Mouse (Mus musculus): Measurements from ENCODE around the gene Krtap19-1.
A peak's percentile ranks its signal among the peaks of the same experiment; 100 is the strongest.

Krtap19-1 gene

GRCm38 (mm10) chr16:88869311-88869710 is at the start of gene Krtap19-1:
Krtap19-1 (minus strand) TSS chr16:88869411.
- DNase-seq (ENCODE audit: low spot score): no peak

DNA sequence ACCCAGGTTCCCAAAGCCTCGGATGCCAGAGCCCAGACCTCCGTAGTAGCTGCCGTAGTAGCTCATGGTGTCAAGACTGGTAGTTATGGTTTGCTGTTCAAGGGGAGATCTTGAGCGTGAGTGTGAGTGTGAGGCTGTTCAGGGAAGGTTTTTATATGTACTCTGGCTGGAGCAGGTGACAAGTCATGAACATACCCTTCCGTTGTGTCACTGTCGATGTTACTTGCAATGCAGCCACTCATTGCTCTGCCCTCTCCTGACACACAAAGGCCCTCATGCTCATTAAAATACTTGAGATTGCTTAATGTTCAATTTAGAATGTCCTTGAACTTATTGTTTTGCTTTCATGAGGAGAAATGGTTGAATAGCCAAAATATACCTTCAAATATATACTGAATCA is 27.1 kb upstream of the Krtap19-1 start, which contains the start of gene Krtap19-5:
Gene Krtap19-5 (minus strand): TSS at position 101 of the 400 bp plus-strand sequence.
- DNase-seq (ENCODE audit: low spot score): no peak

DNA sequence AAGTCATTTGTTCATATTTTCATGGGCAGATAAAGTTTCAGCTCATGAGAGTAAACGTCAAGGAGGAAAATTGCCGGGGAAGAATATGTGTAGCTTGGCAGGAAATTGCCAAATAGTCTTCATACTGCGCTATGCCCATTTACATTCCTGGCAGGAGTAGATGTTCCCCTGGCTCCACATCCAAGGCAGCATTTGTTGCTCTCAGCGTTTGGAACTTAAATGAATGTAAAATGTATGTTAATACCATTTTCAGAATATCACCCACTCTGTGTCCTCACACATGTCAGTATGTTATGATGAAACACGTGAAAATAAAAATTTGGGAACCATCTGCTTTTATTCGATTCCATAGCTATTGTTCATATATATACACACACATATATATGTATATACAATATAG is 17.7 kb upstream of the Krtap19-1 start:
- DNase-seq (ENCODE audit: low spot score): no peak

DNA sequence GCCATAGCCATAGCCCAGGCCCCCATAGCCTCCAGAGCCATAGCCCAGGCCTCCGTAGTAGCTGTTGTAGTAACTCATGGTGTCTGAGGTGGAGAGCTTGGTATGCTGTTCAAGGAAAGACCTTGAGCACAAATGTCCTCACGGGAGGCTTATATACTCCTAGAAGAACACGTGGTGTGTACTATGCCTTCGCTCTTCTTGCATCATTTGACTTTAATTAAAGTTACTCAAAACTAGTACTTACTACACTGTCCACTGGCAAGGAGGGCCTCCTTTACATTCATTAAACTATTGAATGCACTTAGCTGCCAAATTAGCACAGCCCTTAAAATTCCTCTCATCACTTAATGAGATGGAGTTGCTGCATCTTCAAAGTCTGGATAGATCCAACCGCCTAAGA is 15.8 kb upstream of the Krtap19-1 start, which contains the start of gene Krtap19-4:
Gene Krtap19-4 (minus strand): TSS at position 101 of the 400 bp plus-strand sequence.
- DNase-seq (ENCODE audit: low spot score): no peak

DNA sequence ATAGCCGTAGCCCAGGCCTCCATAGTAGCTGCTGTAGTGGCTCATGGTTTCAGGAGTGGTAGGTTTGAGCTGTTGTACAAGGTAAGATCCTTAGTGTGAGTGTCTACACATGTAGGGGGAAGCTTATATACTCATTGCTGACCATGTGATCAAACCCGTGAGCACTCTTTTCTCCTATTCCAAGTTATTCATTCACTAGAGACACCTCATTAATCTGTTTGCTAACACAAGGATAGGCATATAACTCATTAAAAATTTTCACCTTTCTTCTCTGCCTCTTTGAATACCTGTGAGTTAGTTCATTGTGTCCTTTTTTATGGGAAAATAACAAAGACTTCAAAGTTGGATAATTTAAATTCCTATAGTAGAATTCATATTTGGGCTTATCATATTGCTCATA is 8.7 kb upstream of the Krtap19-1 start, which contains the start of gene Krtap19-3:
Gene Krtap19-3 (minus strand): TSS at position 101 of the 400 bp plus-strand sequence.
- DNase-seq (ENCODE audit: low spot score): no peak

GRCm38 (mm10) chr16:88874169-88874568 is 5.0 kb upstream of the Krtap19-1 start, which contains the start of gene Krtap19-2:
Krtap19-2 (minus strand) TSS chr16:88874269.
- DNase-seq (ENCODE audit: low spot score): no peak

DNA sequence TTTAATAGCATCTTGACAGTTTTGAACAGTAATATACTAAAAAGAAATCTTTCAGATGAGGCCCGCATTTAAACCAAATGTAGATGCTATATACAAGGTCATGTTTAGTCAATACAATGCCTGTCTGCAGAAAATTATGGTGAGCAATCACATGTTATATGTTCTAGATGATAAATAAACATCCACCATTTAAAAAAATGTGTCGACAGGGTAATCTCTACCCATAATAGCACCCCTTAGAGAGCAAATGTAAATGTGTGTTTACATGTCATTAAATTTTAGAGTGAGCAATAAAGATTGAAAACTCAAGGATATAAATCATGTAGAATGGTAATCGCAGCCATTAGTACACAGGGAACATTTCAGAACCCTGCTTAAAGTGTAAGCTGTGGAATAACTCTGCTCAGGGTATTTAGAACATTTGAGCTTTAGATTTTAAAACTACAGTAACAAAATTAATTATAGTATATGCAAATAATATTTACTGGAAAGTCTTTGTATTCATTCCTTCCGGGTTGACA is 4.3 kb downstream of the Krtap19-1 start:
- no peak for DNase-seq (ENCODE audit: low spot score)

DNA sequence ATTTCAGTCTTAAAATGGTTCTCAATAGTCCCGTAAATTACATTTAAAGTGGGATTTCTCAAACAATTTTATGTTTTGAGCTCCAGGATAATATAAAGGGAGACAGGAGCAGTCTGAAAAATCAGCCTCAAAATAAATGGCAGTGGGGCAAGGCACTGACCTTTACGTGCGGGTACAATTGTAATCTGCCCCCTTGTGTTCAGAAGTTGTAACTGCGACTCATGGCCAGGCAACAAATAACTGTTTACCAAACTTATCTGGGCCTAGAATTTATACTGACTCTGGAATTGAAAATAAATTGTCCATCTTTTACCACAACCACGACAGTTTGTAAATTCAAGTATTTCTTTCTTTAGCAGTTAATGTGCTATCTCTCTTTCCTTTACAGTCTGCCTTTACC is 17.8 kb downstream of the Krtap19-1 start:
- DNase-seq (ENCODE audit: low spot score): peak; percentile 33

GRCm38 (mm10) chr16:88848558-88848957 is 20.7 kb downstream of the Krtap19-1 start:
- no peak for DNase-seq (ENCODE audit: low spot score)

- no peak for DNase-seq (ENCODE audit: low spot score)
Measured at GRCm38 (mm10) chr16:88847363-88847762, 21.8 kb downstream of the Krtap19-1 start.

GRCm38 (mm10) chr16:88826978-88827377 is 42.2 kb downstream of the Krtap19-1 start:
- no peak for DNase-seq (ENCODE audit: low spot score)

DNA sequence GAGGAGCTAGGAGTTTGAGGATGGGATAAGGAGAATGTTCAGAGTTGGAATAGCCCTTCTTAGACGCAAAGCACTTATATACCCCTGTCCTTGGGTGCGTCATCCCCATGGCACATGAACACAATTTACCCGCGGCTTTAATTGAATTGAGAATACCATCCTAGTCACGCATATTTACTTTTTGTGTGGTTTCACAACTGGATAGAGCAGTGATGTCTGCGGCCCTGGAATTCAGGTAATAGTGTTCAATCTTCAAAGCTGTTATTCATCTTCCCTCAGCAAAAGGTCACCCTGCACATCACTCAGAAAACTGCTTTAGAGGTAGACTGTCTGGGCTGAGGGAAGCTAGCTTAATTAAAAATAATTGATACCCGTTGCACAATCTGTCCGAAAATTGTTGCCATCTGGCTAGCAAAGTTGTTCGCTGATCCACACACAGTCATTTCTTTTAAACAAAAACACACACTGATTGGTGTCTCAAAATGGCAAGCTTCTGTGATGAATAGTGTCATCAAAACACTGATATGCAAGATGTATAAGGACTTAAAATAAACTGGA is 43.0 kb downstream of the Krtap19-1 start, which contains the start of gene Krtap14:
Gene Krtap14 (minus strand): TSS at position 51 of the 558 bp plus-strand sequence.
- DNase-seq (ENCODE audit: low spot score): no peak

- no peak for DNase-seq (ENCODE audit: low spot score)
Measured at GRCm38 (mm10) chr16:88823736-88824135, 45.5 kb downstream of the Krtap19-1 start.

DNA sequence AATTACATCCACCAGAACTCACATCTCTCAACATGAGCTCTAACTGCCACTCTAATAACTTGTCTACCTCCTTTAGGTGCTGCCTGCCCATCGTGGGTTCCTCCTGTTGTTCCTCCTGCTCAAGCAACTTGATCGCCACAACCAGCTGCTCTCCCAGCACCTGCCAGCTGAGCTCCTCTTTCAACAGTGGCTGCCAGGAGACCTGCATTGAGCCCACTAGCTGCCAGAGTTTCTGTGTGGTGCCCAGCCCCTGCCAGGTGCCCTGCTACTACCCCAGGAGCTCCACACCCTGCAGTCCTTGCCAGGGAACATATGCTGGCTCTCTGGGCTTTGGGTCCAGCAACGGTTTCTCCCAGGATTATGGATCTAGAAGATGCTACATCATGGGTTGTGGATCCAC is 49.1 kb downstream of the Krtap19-1 start, which contains the start of gene Krtap15:
Gene Krtap15 (plus strand): TSS at position 150 of the 400 bp plus-strand sequence.
- DNase-seq (ENCODE audit: low spot score): no peak

All from adipocyte (in vitro differentiated cells).